Mouse (Mus musculus) kidney, adult 9 months (tissue): ENCODE results near the gene Ccdc12.
A peak's percentile ranks its signal among the peaks of the same experiment; 100 is the strongest.

Source experiments
- DNase-seq: peaks from one replicate; pipeline ENCODE4 v3.0.0; 2022

Gene Ccdc12

GRCm38 (mm10) chr9:110656249-110657221 lies at the start of gene Ccdc12:
Gene Ccdc12 (plus strand): TSS chr9:110656503.
- DNase-seq, result peak; percentile 98

- no peak for DNase-seq
Observed at GRCm38 (mm10) chr9:110611471-110611870, 44.8 kb upstream of the Ccdc12 start.

- DNase-seq, result no peak
Observed at GRCm38 (mm10) chr9:110617081-110617480, 39.2 kb upstream of the Ccdc12 start.

GRCm38 (mm10) chr9:110620180-110620579 lies 36.1 kb upstream of the Ccdc12 start:
- no peak for DNase-seq

GRCm38 (mm10) chr9:110620685-110621084 lies 35.6 kb upstream of the Ccdc12 start:
- DNase-seq, result no peak

- peak; percentile 43 for DNase-seq
Observed at GRCm38 (mm10) chr9:110622621-110623219, 33.6 kb upstream of the Ccdc12 start.

GRCm38 (mm10) chr9:110623416-110624195 lies 32.7 kb upstream of the Ccdc12 start:
- DNase-seq, result no peak

- peak; percentile 88 for DNase-seq
Observed at GRCm38 (mm10) chr9:110624361-110625166, 31.7 kb upstream of the Ccdc12 start, which contains the start of gene Nradd. Gene Nradd (minus strand): TSS chr9:110624452.

- no peak for DNase-seq
Observed at GRCm38 (mm10) chr9:110625350-110625908, 30.9 kb upstream of the Ccdc12 start.

- DNase-seq, result peak; percentile 65
Observed at GRCm38 (mm10) chr9:110630171-110630570, 26.1 kb upstream of the Ccdc12 start.

GRCm38 (mm10) chr9:110631191-110631590 lies 25.1 kb upstream of the Ccdc12 start:
- DNase-seq, result peak; percentile 49

- DNase-seq, result no peak
Observed at GRCm38 (mm10) chr9:110631651-110632275, 24.5 kb upstream of the Ccdc12 start.

- DNase-seq, result no peak
Observed at GRCm38 (mm10) chr9:110632671-110633070, 23.6 kb upstream of the Ccdc12 start.

GRCm38 (mm10) chr9:110633882-110634281 lies 22.4 kb upstream of the Ccdc12 start:
- DNase-seq, result no peak

GRCm38 (mm10) chr9:110635225-110635624 lies 21.1 kb upstream of the Ccdc12 start:
- peak; percentile 89 for DNase-seq

GRCm38 (mm10) chr9:110638611-110639021 lies 17.7 kb upstream of the Ccdc12 start:
- DNase-seq, result no peak

GRCm38 (mm10) chr9:110641006-110641405 lies 15.3 kb upstream of the Ccdc12 start:
- DNase-seq, result no peak

GRCm38 (mm10) chr9:110642812-110643524 lies 13.3 kb upstream of the Ccdc12 start:
- peak; percentile 64 for DNase-seq

GRCm38 (mm10) chr9:110643787-110644186 lies 12.5 kb upstream of the Ccdc12 start:
- DNase-seq, result peak; percentile 79

GRCm38 (mm10) chr9:110644295-110644694 lies 12.0 kb upstream of the Ccdc12 start:
- DNase-seq, result no peak

- DNase-seq, result no peak
Observed at GRCm38 (mm10) chr9:110645219-110645618, 11.1 kb upstream of the Ccdc12 start.
